Mouse (Mus musculus): ENCODE measurements around the gene Sat2. TPM values are rescaled to one million over a fixed set of nuclear protein-coding genes. Genes with fewer than 3 reads are reported as not detected.
A peak's percentile ranks its signal among the peaks of the same experiment; 100 is the strongest.

The Sat2 gene
- total RNA-seq, 2 experiments from 2014 or later: 8.7 to 12.4 TPM

DNA sequence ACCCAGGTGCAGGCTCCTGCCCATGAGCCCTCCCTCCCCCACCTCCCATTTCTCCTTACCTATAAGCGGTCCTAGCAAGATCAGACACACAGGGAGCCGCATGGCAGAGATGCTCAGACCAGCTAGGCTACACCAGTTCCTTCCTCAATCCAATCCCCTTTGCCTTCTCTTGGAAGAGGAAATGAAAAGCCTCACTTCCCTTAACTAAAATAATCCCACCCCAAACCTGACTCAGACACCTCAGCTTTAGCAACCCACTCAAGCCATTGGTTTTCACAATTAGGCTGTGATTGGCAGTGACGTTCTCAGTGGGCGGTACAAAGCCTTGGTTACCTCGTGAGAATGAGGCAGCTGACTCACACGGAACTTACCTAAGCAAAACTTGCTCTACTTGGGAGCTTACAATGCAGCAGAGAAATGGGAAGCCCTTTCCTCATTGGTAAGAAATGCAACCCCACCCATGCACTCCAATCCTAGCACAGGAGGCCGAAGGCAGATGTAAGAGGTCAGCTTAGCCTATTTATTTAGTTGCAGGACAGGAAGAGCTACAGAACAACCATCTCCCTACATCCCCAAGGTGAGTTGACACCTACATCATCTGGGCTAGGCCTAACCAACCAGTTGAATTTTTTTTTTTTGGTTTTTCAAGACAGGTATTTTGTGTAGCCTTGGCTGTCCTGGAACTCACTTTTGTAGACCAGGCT is 44.3 kb downstream of the Sat2 start, which contains the start of gene Cd68:
Cd68 (minus strand) TSS at position 193 of the 704 bp plus-strand sequence.
- intact Hi-C loops (cut with DNase I): no loop called here
- DNase-seq: no peak

DNA sequence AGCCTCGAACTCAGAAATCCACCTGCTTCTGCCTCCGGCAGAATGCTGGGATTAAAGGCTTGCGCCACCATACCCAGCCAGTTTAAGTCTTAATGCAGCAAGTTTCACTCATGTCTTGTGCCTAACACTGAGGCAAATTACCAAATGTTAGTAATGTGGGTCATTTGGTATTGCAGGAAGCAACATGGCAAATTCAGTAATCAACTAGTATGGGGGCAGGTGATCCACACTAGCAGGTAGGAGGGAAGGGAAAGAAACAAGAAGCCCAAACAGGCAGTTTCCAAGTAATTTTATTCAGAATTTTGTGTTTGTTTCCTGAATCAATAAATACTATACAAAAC is 44.8 kb downstream of the Sat2 start:
- no peak for DNase-seq
- intact Hi-C loops (cut with DNase I): no loop called here

DNA sequence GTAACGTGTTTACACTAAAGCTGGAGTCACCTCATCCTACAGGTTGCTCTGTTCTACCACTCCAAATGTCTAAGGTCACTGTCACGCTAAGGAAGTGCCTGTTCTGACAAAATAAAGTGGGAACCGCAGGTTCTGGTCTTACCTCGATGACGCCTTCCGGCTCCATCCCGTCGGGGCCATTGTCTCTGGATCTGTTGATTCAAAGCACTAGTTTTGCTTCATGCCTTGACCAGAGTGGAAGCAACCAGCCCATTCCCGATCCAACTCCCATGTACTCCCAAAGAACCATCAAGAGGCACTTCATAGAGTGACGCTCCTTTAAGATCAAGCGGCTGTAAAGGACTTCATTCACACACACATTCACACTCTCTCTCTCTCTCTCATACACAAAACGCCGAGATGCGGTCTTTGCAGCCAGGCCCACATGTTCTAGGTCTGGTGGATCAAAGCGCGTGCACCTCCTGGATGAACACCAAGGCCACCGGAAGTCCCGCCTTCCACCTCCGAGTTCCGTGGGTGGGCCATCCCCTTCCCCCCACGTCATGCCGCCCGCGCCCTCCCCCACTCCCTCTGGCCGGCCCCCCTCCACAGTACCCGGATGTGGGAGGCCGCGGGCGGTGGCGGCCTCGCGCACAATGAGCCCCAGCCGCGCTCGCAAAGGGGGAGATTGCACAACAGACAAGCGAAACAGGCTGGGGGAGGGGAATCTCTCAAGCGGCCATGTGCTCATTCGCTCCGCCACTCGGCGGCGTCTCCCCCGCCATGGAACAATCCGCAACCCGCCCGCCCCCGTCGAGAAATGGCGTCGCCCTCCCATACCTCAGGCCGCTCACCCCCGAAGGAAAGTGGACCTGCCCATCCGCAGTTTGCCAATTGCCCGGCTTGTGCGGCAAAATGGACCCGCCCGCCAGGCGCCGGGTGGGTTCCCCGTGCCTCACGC is 49.2 kb downstream of the Sat2 start:
- intact Hi-C loops (cut with DNase I): no loop called here

DNA sequence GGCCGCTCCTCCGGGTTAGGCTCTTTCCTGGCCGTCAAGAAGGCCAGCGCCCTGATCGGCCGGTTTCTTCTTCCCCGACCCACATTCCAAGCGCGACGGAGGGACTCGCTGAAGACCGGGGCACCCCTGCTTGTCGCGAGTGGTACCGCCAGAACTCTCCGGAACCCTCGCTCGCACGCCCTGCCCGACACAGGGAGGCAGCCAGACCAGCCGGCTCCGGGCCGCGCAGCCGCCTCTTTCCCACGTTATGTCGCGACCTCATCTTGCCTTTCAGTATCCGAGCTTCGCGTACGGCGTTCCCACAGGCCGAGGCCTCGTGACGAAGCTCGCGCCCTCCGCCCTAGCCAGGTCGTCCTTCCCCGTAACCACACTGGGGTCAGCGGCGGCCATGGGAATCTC is 49.9 kb downstream of the Sat2 start:
- intact Hi-C loops (cut with DNase I): no loop called here
- DNase-seq: no peak

More for the DNA sequence above, 49.2 kb downstream of the Sat2 start:
- DNase-seq: peak; percentile 97

DNA sequence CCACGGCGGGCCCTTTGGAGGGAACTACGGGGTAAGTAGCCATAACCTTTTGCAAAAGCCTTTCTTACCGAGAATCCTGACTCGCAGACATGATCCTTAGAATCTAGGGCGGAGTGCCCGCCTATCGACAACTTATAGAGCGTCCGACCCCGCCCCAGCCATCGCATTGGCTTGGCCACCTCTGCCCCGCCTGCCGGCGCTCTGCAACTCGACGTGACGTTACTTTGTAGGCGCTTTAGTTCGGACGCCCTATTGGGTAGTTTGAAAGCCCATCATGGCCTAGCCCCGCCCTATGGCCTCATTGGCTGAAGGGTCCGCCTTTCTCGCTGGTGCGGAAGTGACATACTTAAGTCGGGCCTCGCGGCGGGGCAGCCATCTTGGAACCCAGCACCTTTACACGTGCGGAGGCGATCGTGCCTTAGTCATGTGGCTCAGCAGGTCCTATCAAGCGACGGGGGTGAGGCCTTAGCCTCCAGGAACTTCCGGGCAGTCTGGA is 50.4 kb downstream of the Sat2 start, which contains the start of gene Eif4a1:
Eif4a1 (minus strand) TSS at position 213 of the 496 bp plus-strand sequence.
- peak; percentile 100 for DNase-seq
- intact Hi-C loops (cut with DNase I): no loop called here

Small RNAs within 50 kb of the gene (microRNA-seq; reads per million reads assigned to microRNA genes)
- 7.8 reads per million, percentile 20 among the genes with 10 or more reads in this experiment for gene Mir1934
- not detected for gene Mir467f

Other genes starting within 250 kb of the Sat2 start
- gene Naa38, start 226.5 kb upstream of the Sat2 start, total RNA-seq (2021): 10 to 100 TPM; 60.2 to 63.9 TPM
- gene Cyb5d1, start 226.4 kb upstream of the Sat2 start, total RNA-seq (2021): 10 to 100 TPM; 36.3 to 41.1 TPM
- gene Tmem88, start 223.8 kb upstream of the Sat2 start, total RNA-seq (2021): 1 to 10 TPM; 3.1 to 4.2 TPM
- 10 to 100 TPM; 77.2 to 85.8 TPM for gene Kdm6b, start 208.3 kb upstream of the Sat2 start, total RNA-seq (2021)
- gene Dnah2, start 72.9 kb upstream of the Sat2 start, total RNA-seq (2021): 1 to 10 TPM; 9.3 to 9.7 TPM
- 100 to 1,000 TPM; 180 to 225 TPM for gene Efnb3, start 61.8 kb upstream of the Sat2 start, total RNA-seq (2021)
- 1 to 10 TPM; 8.5 to 8.6 TPM for gene Wrap53, start 41.8 kb upstream of the Sat2 start, total RNA-seq (2021)
- gene Trp53, start 41.7 kb upstream of the Sat2 start, total RNA-seq (2021): 10 to 100 TPM; 38.0 to 39.1 TPM
- gene Atp1b2, start 16.1 kb upstream of the Sat2 start, total RNA-seq (2021): 100 to 1,000 TPM; 166 to 200 TPM
- gene Shbg, start 4.1 kb upstream of the Sat2 start, total RNA-seq (2021): not detected
- 100 to 1,000 TPM in 1 of 2 experiments, 10 to 100 TPM in 1; 98.2 to 107 TPM for gene Fxr2, start 11.0 kb downstream of the Sat2 start, total RNA-seq (2021)
- gene Sox15, start 33.3 kb downstream of the Sat2 start, total RNA-seq (2021): not detected
- gene Mpdu1, start 40.6 kb downstream of the Sat2 start, total RNA-seq (2021): 10 to 100 TPM; 83.6 to 85.3 TPM
- 1 to 10 TPM; 7.1 to 8.5 TPM for gene Cd68, start 44.1 kb downstream of the Sat2 start, total RNA-seq (2021)
- 100 to 1,000 TPM; 661 to 680 TPM for gene Eif4a1, start 50.4 kb downstream of the Sat2 start, total RNA-seq (2021)
- gene Senp3, start 60.1 kb downstream of the Sat2 start, total RNA-seq (2021): 100 to 1,000 TPM; 117 to 129 TPM
- gene Tnfsf13, start 63.8 kb downstream of the Sat2 start, total RNA-seq (2021): 1 to 10 TPM in 1 of 2 experiments, under 1 TPM in 1; 0.93 to 1.3 TPM
- gene Tnfsf12, start 73.8 kb downstream of the Sat2 start, total RNA-seq (2021): 1 to 10 TPM; 6.4 to 8.7 TPM
- gene Tnfsfm13, start 74.1 kb downstream of the Sat2 start, total RNA-seq (2021): under 1 TPM; 0.30 to 0.97 TPM
- 10 to 100 TPM; 49.6 to 54.6 TPM for gene Polr2a, start 136.6 kb downstream of the Sat2 start, total RNA-seq (2021)
- not detected for gene Slc35g3, start 139.9 kb downstream of the Sat2 start, total RNA-seq (2021)
- gene Zbtb4, start 143.9 kb downstream of the Sat2 start, total RNA-seq (2021): 10 to 100 TPM; 47.9 to 52.5 TPM
- 1 to 10 TPM in 1 of 2 experiments, under 1 TPM in 1; 0.48 to 1.5 TPM for gene Chrnb1, start 173.9 kb downstream of the Sat2 start, total RNA-seq (2021)
- gene Fgf11, start 179.8 kb downstream of the Sat2 start, total RNA-seq (2021): 10 to 100 TPM; 25.2 to 29.6 TPM
- gene Tmem102, start 183.6 kb downstream of the Sat2 start, total RNA-seq (2021): not detected
- gene Gm39566, start 193.3 kb downstream of the Sat2 start, total RNA-seq (2021): not detected
- gene Spem2, start 196.4 kb downstream of the Sat2 start, total RNA-seq (2021): not detected
- gene Spem1, start 200.2 kb downstream of the Sat2 start, total RNA-seq (2021): 1 to 10 TPM in 1 of 2 experiments, under 1 TPM in 1; 0.93 to 1.1 TPM
- 100 to 1,000 TPM; 237 to 257 TPM for gene Nlgn2, start 215.8 kb downstream of the Sat2 start, total RNA-seq (2021)
- 100 to 1,000 TPM; 140 to 155 TPM for gene Tmem256, start 216.5 kb downstream of the Sat2 start, total RNA-seq (2021)
- 10 to 100 TPM; 46.2 to 52.1 TPM for gene Plscr3, start 224.4 kb downstream of the Sat2 start, total RNA-seq (2021)
- gene Tnk1, start 236.7 kb downstream of the Sat2 start, total RNA-seq (2021): not detected